Mouse (Mus musculus) liver, embryonic 14.5 days (tissue): ENCODE results near the gene Pafah1b2.

Source experiments
- CTCF ChIP-seq: IDR thresholded peaks from 2 replicates; pipeline ENCODE4 v1.5.1; 2016; ENCODE audit warnings: antibody characterized with exemption, low read depth, control low read depth
- EP300 ChIP-seq: IDR thresholded peaks from 2 replicates; pipeline ENCODE4 v1.6.1; 2016; ENCODE audit warnings: antibody characterized with exemption, low read depth

DNA sequence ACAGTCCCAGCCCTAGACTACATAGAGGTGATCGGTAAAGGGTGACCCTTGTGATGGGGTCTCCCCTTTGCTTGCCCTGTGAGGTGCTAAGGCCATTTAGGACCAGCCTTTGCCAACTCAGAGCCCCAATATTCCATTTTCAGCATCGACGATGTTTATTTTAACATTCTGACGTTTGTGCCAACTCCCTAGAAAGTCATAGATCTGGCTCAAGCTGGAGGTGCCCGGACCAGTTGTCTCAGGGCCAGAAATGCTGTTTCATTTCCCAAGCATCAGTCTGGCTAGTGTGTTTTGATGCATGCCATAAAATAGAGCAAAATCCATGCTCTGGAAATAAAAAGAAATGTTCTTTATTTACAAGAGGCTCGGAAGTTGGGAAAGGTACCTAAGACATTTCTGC is 5.8 kb upstream of the Pafah1b2 start:
- TF ChIP-seq CTCF, result no peak
- TF ChIP-seq EP300, result no peak
